Mouse (Mus musculus): ENCODE data around the gene Wbp2.

- no peak for TF ChIP-seq CTCF (IDR thresholded peaks at IDR 0.05; ENCODE audit: extremely low read depth, insufficient read length, insufficient replicate concordance, low read depth, low read length)
- TF ChIP-seq POLR2A (IDR thresholded peaks at IDR 0.05; ENCODE audit: low read depth, low read length), result no peak
These were observed 44.8 kb upstream of the Wbp2 start for GRCm38 (mm10) chr11:116131349-116132170.

Data from small intestine, adult 2 months (tissue).